9 mouse cellular contexts compared by ENCODE assay signal in the genomic region with DNA sequence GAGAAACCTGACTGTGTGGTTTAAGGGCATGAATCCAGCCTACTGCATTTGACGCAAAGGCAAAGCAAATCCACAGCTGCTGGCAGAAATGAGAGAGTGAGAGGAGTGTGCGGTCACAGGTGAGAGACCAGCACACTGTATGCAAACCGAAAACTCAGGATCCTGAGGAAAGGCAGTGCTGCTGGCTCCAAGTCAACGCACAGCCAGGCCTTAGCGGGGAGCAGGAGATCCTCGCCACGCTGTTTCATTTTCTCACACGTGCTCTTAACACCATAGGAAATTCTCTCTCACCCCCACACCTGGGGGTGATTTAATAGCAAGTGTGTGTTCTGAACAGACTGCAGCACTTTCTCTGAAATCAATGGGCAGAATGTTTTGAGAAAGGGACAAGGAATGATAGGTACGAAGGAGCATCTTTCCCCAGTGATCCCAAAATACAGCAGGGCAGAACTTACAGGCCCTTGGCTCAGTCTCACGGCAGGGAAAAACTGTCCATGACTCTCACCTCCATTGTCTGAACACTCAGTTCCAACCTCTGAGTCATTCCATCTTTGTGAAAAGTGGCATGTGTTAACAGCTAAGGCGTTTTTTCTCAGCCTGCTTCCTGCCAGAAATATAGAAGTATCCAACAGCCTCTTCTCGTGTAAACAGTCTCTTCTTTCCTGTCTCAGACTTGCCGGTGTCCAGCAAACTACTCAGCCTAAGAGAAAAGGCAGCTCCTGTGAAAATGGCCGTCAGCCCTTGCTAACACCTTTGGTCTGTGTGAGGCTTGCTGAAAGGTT.
DNase-seq lines count a peak whose midpoint lies in the region; ATAC-seq and TF ChIP-seq lines count a peak whose summit lies in the region.
"Had no signal": no experiment of that assay in that cellular context is flagged by ENCODE, and none has a peak within 500 bp of the region (broad histone marks: within the 10 kb centered on the region; RNA-seq: fewer than 3 reads in every experiment).

No protein-coding gene starts in this region.

- DNase-seq in cerebellum, adult 2 months = peak; percentile 52 to 68
- DNase-seq in cerebellum, postnatal 4 days (ENCODE audit: low spot score in 2 of 2) = no peak
- no peak for DNase-seq in left cerebral cortex, adult 2 months (ENCODE audit: extremely low spot score in 1 of 2, low spot score in 2 of 2)
- DNase-seq in left cerebral cortex, adult 11 months (ENCODE audit: low spot score) = no peak
- DNase-seq in hindbrain, embryonic 10.5 days (ENCODE audit: low spot score) = no peak
- DNase-seq: kidney, postnatal 14 days had no signal

- no peak for TF ChIP-seq CTCF in cerebellum, adult 2 months (IDR thresholded peaks at IDR 0.05; ENCODE audit: borderline replicate concordance, insufficient read depth, low read depth, low read length)
- TF ChIP-seq CTCF in left cerebral cortex, adult 2 months (IDR thresholded peaks at IDR 0.05) = no peak

- H3K4me2 ChIP-seq in embryonic facial prominence, embryonic 13.5 days = no peak overlapping the region
- H3K4me2 ChIP-seq in myocyte (ENCODE audit: low read depth) = peak overlapping the region; percentile 84
- no peak overlapping the region for H3K4me2 ChIP-seq in liver, embryonic 12.5 days

- WGBS in cerebellum, adult 2 months = 10% methylated on average over 14 of the region's 14 CpGs
- 68% methylated on average over 14 of the region's 14 CpGs for WGBS in embryonic facial prominence, embryonic 13.5 days
- WGBS in liver, embryonic 12.5 days (ENCODE audit: insufficient replicate concordance) = 64% methylated on average over 14 of the region's 14 CpGs
- 84% methylated on average over 14 of the region's 14 CpGs for WGBS in hindbrain, embryonic 10.5 days

- no peak overlapping the region for H3K4me3 ChIP-seq in cerebellum, adult 2 months (replicated peaks; ENCODE audit: insufficient read depth, low read depth, low read length)
- no peak overlapping the region for H3K4me3 ChIP-seq in left cerebral cortex, adult 2 months
- no peak overlapping the region for H3K4me3 ChIP-seq in embryonic facial prominence, embryonic 13.5 days
- H3K4me3 ChIP-seq in myocyte = no peak overlapping the region
- no peak overlapping the region for H3K4me3 ChIP-seq in liver, embryonic 12.5 days
- H3K4me3 ChIP-seq in hindbrain, embryonic 10.5 days = no peak overlapping the region

- intact Hi-C loops in left cerebral cortex, adult 2 months (cut with DNase I) = loop anchor here (2.0 kb wide), 1 partner anchor 40 kb away; no protein-coding TSS in a partner anchor

- TF ChIP-seq POLR2A in cerebellum, adult 2 months (IDR thresholded peaks at IDR 0.05; ENCODE audit: borderline replicate concordance, insufficient read depth, low read length) = no peak
- TF ChIP-seq POLR2A in myocyte (IDR thresholded peaks at IDR 0.05; ENCODE audit: insufficient read length, low read depth) = no peak

- peaks cover 12% of the 10 kb centered on the region for H3K4me1 ChIP-seq in cerebellum, adult 2 months (ENCODE audit: control insufficient read depth, insufficient read depth, low read length)
- peaks cover 21% of the 10 kb centered on the region for H3K4me1 ChIP-seq in embryonic facial prominence, embryonic 13.5 days
- H3K4me1 ChIP-seq in liver, embryonic 12.5 days = no peaks in the 10 kb centered on the region
- H3K4me1 ChIP-seq in hindbrain, embryonic 10.5 days (replicated peaks) = peaks cover 8% of the 10 kb centered on the region

- no peak for ATAC-seq in embryonic facial prominence, embryonic 13.5 days (ENCODE audit: insufficient number of reproducible peaks, insufficient read depth, low FRiP score, low TSS enrichment, low read depth)
- no peak for ATAC-seq in liver, embryonic 12.5 days

- no peaks in the 10 kb centered on the region for H3K9me3 ChIP-seq in embryonic facial prominence, embryonic 13.5 days
- H3K9me3 ChIP-seq in liver, embryonic 12.5 days (replicated peaks) = no peaks in the 10 kb centered on the region
- no peaks in the 10 kb centered on the region for H3K9me3 ChIP-seq in hindbrain, embryonic 10.5 days

- peak overlapping the region; percentile 10; the same call in 1 of the 2 replicates for H3K27ac ChIP-seq in cerebellum, adult 2 months (ENCODE audit: insufficient read depth, low read length)
- peak overlapping the region; percentile 50 for H3K27ac ChIP-seq in left cerebral cortex, adult 2 months
- H3K27ac ChIP-seq in embryonic facial prominence, embryonic 13.5 days = peak overlapping the region; percentile 53
- H3K27ac ChIP-seq in liver, embryonic 12.5 days = no peak overlapping the region
- H3K27ac ChIP-seq in hindbrain, embryonic 10.5 days = no peak overlapping the region

- peaks cover 72% of the 10 kb centered on the region for H3K79me2 ChIP-seq in myocyte (ENCODE audit: control insufficient read depth, insufficient read depth)

- H3K27me3 ChIP-seq in cerebellum, adult 2 months (ENCODE audit: control insufficient read depth, insufficient read depth, low read length) = no peaks in the 10 kb centered on the region
- no peaks in the 10 kb centered on the region for H3K27me3 ChIP-seq in embryonic facial prominence, embryonic 13.5 days
- no peaks in the 10 kb centered on the region for H3K27me3 ChIP-seq in myocyte (ENCODE audit: control insufficient read depth, insufficient read depth, insufficient read length)
- no peaks in the 10 kb centered on the region for H3K27me3 ChIP-seq in liver, embryonic 12.5 days (replicated peaks)
- no peaks in the 10 kb centered on the region for H3K27me3 ChIP-seq in hindbrain, embryonic 10.5 days (ENCODE audit: insufficient read depth, poor library complexity, severe bottlenecking)

- no peak overlapping the region for H3ac ChIP-seq in myocyte (ENCODE audit: control insufficient read depth, insufficient read length)

- H3K9ac ChIP-seq in embryonic facial prominence, embryonic 13.5 days = no peak overlapping the region
- no peak overlapping the region for H3K9ac ChIP-seq in liver, embryonic 12.5 days

- no peaks in the 10 kb centered on the region for H3K36me3 ChIP-seq in embryonic facial prominence, embryonic 13.5 days
- H3K36me3 ChIP-seq in myocyte (ENCODE audit: control insufficient read depth, insufficient read depth) = no peaks in the 10 kb centered on the region
- no peaks in the 10 kb centered on the region for H3K36me3 ChIP-seq in liver, embryonic 12.5 days
- no peaks in the 10 kb centered on the region for H3K36me3 ChIP-seq in hindbrain, embryonic 10.5 days

TF ChIP-seq in myocyte, 11 proteins besides CTCF, POLR2A, EP300 and RAD21:
- TF ChIP-seq SRF (IDR thresholded peaks at IDR 0.05; ENCODE audit: control insufficient read depth, insufficient read length, low read depth) (no peak), POLR2AphosphoS2 (IDR thresholded peaks at IDR 0.05; ENCODE audit: insufficient read length, low read depth) (peak; percentile 12), MYOD1 (IDR thresholded peaks at IDR 0.05; ENCODE audit: control insufficient read depth in 1 of 3, insufficient read length in 2 of 3, low read depth in 2 of 3) (peak in 2 of 3 experiments; percentile 21 to 52), MYOG (IDR thresholded peaks at IDR 0.05; ENCODE audit: control insufficient read depth in 1 of 3, insufficient read depth in 1 of 3, insufficient read length in 2 of 3, low read depth in 2 of 3) (peak in 1 of 3 experiments; percentile 63)

Comparison
In these comparisons a context has a peak if more than half of its experiments do, and no peak if none do; other contexts are left out.
1. DNase-seq: peak in cerebellum, adult 2 months (2 of 2); none in cerebellum, postnatal 4 days (0 of 2), left cerebral cortex, adult 2 months (0 of 2), left cerebral cortex, adult 11 months (single experiment) and hindbrain, embryonic 10.5 days (single experiment).
2. H3K27ac ChIP-seq: peak in cerebellum, adult 2 months (single experiment), left cerebral cortex, adult 2 months (single experiment) and embryonic facial prominence, embryonic 13.5 days (single experiment); none in liver, embryonic 12.5 days (single experiment) and hindbrain, embryonic 10.5 days (single experiment).